Mouse (Mus musculus): ENCODE data around the gene Cartpt.

GRCm38 (mm10) chr13:99885636-99886035 lies 15.3 kb downstream of the Cartpt start:
- TF ChIP-seq CTCF (IDR thresholded peaks at IDR 0.05; ENCODE audit: borderline replicate concordance, control insufficient read depth, extremely low read depth, insufficient read depth, low read length, poor library complexity) (no peak), POLR2A (IDR thresholded peaks at IDR 0.05; ENCODE audit: control insufficient read depth, extremely low read depth, insufficient read depth, low read length, poor library complexity) (no peak)
